ENCODE assay signal across 20 mouse cellular contexts in genomic region chr12:56690366-56690765, GRCm38 (mm10). TPM values are rescaled to one million over a fixed set of nuclear protein-coding genes. Genes with fewer than 3 reads are reported as not detected.
A peak's percentile ranks its signal among the peaks of the same experiment; 100 is the strongest.
DNase-seq lines count a peak whose midpoint lies in the region; ATAC-seq lines count a peak whose summit lies in the region.
"Had no signal": no experiment of that assay in that cellular context is flagged by ENCODE, and none has a peak within 500 bp of the region (broad histone marks: within the 10 kb centered on the region; RNA-seq: fewer than 3 reads in every experiment).

No protein-coding gene starts in this region.

- no peak for DNase-seq in heart, adult 11 months
- DNase-seq in midbrain, embryonic 11.5 days (ENCODE audit: low spot score, missing footprints): peak; percentile 95
- no peak for DNase-seq in adrenal gland, postnatal 25 days
- no peak for DNase-seq in urinary bladder, adult 2 months (ENCODE audit: low spot score)
- DNase-seq: cerebellum, adult 11-12 months; kidney, adult 9 months; layer of hippocampus, adult 9-11 months had no signal

- H3K36me3 ChIP-seq in heart, embryonic 13.5 days: no peaks in the 10 kb centered on the region
- H3K36me3 ChIP-seq in midbrain, embryonic 11.5 days (ENCODE audit: control insufficient read depth, insufficient read depth, low read length): no peaks in the 10 kb centered on the region
- no peaks in the 10 kb centered on the region for H3K36me3 ChIP-seq in midbrain, embryonic 15.5 days (replicated peaks)
- H3K36me3 ChIP-seq in embryonic facial prominence, embryonic 15.5 days: no peaks in the 10 kb centered on the region
- H3K36me3 ChIP-seq in neural tube, embryonic 12.5 days: no peaks in the 10 kb centered on the region
- H3K36me3 ChIP-seq: liver, embryonic 12.5 days; lung, embryonic 15.5 days had no signal

- no peaks in the 10 kb centered on the region for H3K9me3 ChIP-seq in heart, embryonic 13.5 days
- no peaks in the 10 kb centered on the region; the same call in 1 of the 2 replicates for H3K9me3 ChIP-seq in midbrain, embryonic 11.5 days (ENCODE audit: control insufficient read depth, low read length)
- H3K9me3 ChIP-seq in midbrain, embryonic 15.5 days: no peaks in the 10 kb centered on the region
- no peaks in the 10 kb centered on the region for H3K9me3 ChIP-seq in embryonic facial prominence, embryonic 15.5 days (replicated peaks)
- H3K9me3 ChIP-seq in neural tube, embryonic 12.5 days: no peaks in the 10 kb centered on the region
- H3K9me3 ChIP-seq: liver, embryonic 12.5 days; lung, embryonic 15.5 days had no signal

- no peak overlapping the region for H3K9ac ChIP-seq in heart, embryonic 13.5 days
- no peak overlapping the region for H3K9ac ChIP-seq in midbrain, embryonic 11.5 days (ENCODE audit: low read length)
- no peak overlapping the region for H3K9ac ChIP-seq in midbrain, embryonic 15.5 days
- H3K9ac ChIP-seq in embryonic facial prominence, embryonic 15.5 days: no peak overlapping the region
- no peak overlapping the region for H3K9ac ChIP-seq in neural tube, embryonic 12.5 days
- H3K9ac ChIP-seq: liver, embryonic 12.5 days; lung, embryonic 15.5 days had no signal

- no peak for ATAC-seq in heart, embryonic 13.5 days (ENCODE audit: extremely low read depth, insufficient number of reproducible peaks, low FRiP score, low TSS enrichment)
- ATAC-seq in midbrain, embryonic 11.5 days (ENCODE audit: low FRiP score): no peak
- ATAC-seq in midbrain, embryonic 15.5 days (replicated peaks): no peak
- no peak for ATAC-seq in embryonic facial prominence, embryonic 15.5 days (ENCODE audit: insufficient number of reproducible peaks, low FRiP score, low TSS enrichment, low read depth)
- ATAC-seq in neural tube, embryonic 12.5 days (ENCODE audit: low FRiP score, low read depth): no peak
- ATAC-seq: forebrain, embryonic 16.5 days; liver, embryonic 12.5 days had no signal

- 0 out of 2 replicates have a peak overlapping the region, but pooled peaks have one; percentile 12 for H3K4me3 ChIP-seq in heart, embryonic 13.5 days
- no peak overlapping the region for H3K4me3 ChIP-seq in midbrain, embryonic 11.5 days (ENCODE audit: low read depth, low read length)
- no peak overlapping the region for H3K4me3 ChIP-seq in midbrain, embryonic 15.5 days
- peak overlapping the region; percentile 40 for H3K4me3 ChIP-seq in embryonic facial prominence, embryonic 15.5 days (replicated peaks)
- no peak overlapping the region for H3K4me3 ChIP-seq in neural tube, embryonic 12.5 days
- H3K4me3 ChIP-seq: gastrocnemius, adult 2 months; liver, embryonic 12.5 days; lung, embryonic 15.5 days had no signal

- H3K4me2 ChIP-seq in heart, embryonic 13.5 days: no peak overlapping the region
- no peak overlapping the region for H3K4me2 ChIP-seq in midbrain, embryonic 11.5 days
- no peak overlapping the region for H3K4me2 ChIP-seq in midbrain, embryonic 15.5 days
- H3K4me2 ChIP-seq in embryonic facial prominence, embryonic 15.5 days (replicated peaks): peak overlapping the region; percentile 44; the same call in 1 of the 2 replicates
- peak overlapping the region; percentile 43; the same call in 1 of the 2 replicates for H3K4me2 ChIP-seq in neural tube, embryonic 12.5 days (replicated peaks)
- H3K4me2 ChIP-seq: liver, embryonic 12.5 days had no signal

- H3K27ac ChIP-seq in heart, embryonic 13.5 days (replicated peaks): no peak overlapping the region
- H3K27ac ChIP-seq in midbrain, embryonic 11.5 days (ENCODE audit: low read depth, low read length): no peak overlapping the region
- no peak overlapping the region for H3K27ac ChIP-seq in midbrain, embryonic 15.5 days
- H3K27ac ChIP-seq in embryonic facial prominence, embryonic 15.5 days (replicated peaks): no peak overlapping the region; the same call in 1 of the 2 replicates
- H3K27ac ChIP-seq in neural tube, embryonic 12.5 days: no peak overlapping the region
- H3K27ac ChIP-seq: gastrocnemius, adult 2 months; liver, embryonic 12.5 days; lung, embryonic 15.5 days; macrophage had no signal

- WGBS in heart, embryonic 13.5 days: 4% methylated on average over 16 of the region's 16 CpGs
- 1% methylated on average over 16 of the region's 16 CpGs for WGBS in midbrain, embryonic 11.5 days
- 2% methylated on average over 16 of the region's 16 CpGs for WGBS in midbrain, embryonic 15.5 days
- WGBS in embryonic facial prominence, embryonic 15.5 days: 3% methylated on average over 16 of the region's 16 CpGs
- WGBS in neural tube, embryonic 12.5 days: 1% methylated on average over 16 of the region's 16 CpGs

- H3K27me3 ChIP-seq in heart, embryonic 13.5 days (replicated peaks): peaks cover 99% of the 10 kb centered on the region
- peaks cover 97% of the 10 kb centered on the region for H3K27me3 ChIP-seq in midbrain, embryonic 11.5 days (ENCODE audit: control insufficient read depth, insufficient read depth, low read length)
- peaks cover 93% of the 10 kb centered on the region for H3K27me3 ChIP-seq in midbrain, embryonic 15.5 days (replicated peaks)
- peaks cover 96% of the 10 kb centered on the region for H3K27me3 ChIP-seq in embryonic facial prominence, embryonic 15.5 days
- H3K27me3 ChIP-seq in neural tube, embryonic 12.5 days (replicated peaks): peaks cover 98% of the 10 kb centered on the region

- H3K4me1 ChIP-seq in heart, embryonic 13.5 days: peaks cover 25% of the 10 kb centered on the region
- peaks cover 6% of the 10 kb centered on the region; the same call in 1 of the 2 replicates for H3K4me1 ChIP-seq in midbrain, embryonic 11.5 days (ENCODE audit: control insufficient read depth, insufficient read depth, low read length)
- H3K4me1 ChIP-seq in midbrain, embryonic 15.5 days: peaks cover 13% of the 10 kb centered on the region
- H3K4me1 ChIP-seq in embryonic facial prominence, embryonic 15.5 days: peaks cover 24% of the 10 kb centered on the region
- H3K4me1 ChIP-seq in neural tube, embryonic 12.5 days: peaks cover 8% of the 10 kb centered on the region; the same call in 1 of the 2 replicates

RNA-seq across cellular contexts. Expression of gene Pax9, which starts 1.2 kb away (rescaled TPM):
- 0.08 and 0.28 TPM in 2 replicates for polyA plus RNA-seq in heart, embryonic 13.5 days (2015; fragmentation: Nextera tagmentation; extraction: Ambion mirVana)
- polyA plus RNA-seq in midbrain, embryonic 11.5 days (2014; fragmentation: Nextera tagmentation; extraction: Ambion mirVana): 0.08 TPM in 2 replicates
- polyA plus RNA-seq in midbrain, embryonic 15.5 days (2015; fragmentation: Nextera tagmentation; extraction: Ambion mirVana): not detected in 2 replicates
- polyA plus RNA-seq in embryonic facial prominence, embryonic 15.5 days (2015; fragmentation: Nextera tagmentation; extraction: Ambion mirVana): 7.6 and 11.7 TPM in 2 replicates
- polyA plus RNA-seq in neural tube, embryonic 12.5 days (2016; fragmentation: Nextera tagmentation; extraction: Ambion mirVana): 2.9 and 4.8 TPM in 2 replicates
- not detected in 2 replicates for total RNA-seq in adrenal gland, postnatal 25 days (2021)
- polyA plus RNA-seq in urinary bladder, adult 2 months (2012; rRNA removed): 0.03 TPM in 1 of 2 replicates, not detected in the other
- total RNA-seq: adrenal gland, postnatal 10 days; granulocyte monocyte progenitor cell, adult 5-6 weeks; neutrophil, adult 5-6 weeks had no signal
- polyA plus RNA-seq: forebrain, embryonic 16.5 days; macrophage; small intestine, adult 2 months had no signal

Comparison
In these comparisons a context has a peak if more than half of its experiments do, and no peak if none do; other contexts are left out.
1. H3K4me2 ChIP-seq: peak in embryonic facial prominence, embryonic 15.5 days (single experiment) and neural tube, embryonic 12.5 days (single experiment); none in heart, embryonic 13.5 days (single experiment), midbrain, embryonic 11.5 days (single experiment) and midbrain, embryonic 15.5 days (single experiment).
2. H3K4me3 ChIP-seq: peak in heart, embryonic 13.5 days (single experiment) and embryonic facial prominence, embryonic 15.5 days (single experiment); none in midbrain, embryonic 11.5 days (single experiment), midbrain, embryonic 15.5 days (single experiment) and neural tube, embryonic 12.5 days (single experiment).